Mouse (Mus musculus): Measurements from ENCODE around the gene Cops2.

DNA sequence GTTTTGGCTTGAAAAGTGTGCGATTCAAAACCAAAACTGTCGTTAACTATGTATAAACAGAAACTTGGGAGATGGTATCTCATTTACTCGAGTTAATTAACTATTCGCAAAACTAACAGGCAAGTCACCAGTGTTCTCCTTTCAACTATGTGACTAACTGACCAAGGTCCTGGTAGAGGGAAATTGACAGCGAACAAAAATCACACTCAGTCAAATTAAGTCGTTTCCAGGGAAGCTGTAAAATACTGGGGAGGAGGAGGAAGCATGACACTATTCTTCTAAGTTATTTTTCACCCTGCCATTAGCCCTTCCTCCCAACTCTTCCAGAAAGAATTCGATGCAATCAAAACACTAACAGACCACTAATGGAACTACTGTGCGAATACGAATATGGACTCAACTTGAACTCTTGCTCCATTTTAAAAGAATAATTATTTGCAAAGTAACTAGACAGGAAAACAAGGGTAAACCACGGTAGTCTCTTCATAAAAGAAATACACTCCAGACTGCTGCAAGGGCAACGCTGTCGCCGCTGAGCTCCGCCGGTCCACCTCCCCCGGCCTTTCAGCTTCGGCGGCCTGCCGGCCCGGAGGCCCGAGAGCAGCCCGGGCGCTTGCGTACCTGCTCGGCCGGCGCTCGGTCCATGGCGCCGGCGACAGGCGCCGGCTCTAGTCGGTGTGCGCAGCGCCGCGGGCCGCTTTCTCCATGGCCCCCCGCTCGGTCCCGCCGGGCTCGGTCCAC is 76.8 kb downstream of the Cops2 start:
- TF ChIP-seq HCFC1 (IDR thresholded peaks at IDR 0.05; ENCODE audit: borderline replicate concordance, insufficient read depth, low read length) (no peak), ZNF384 (IDR thresholded peaks at IDR 0.05; ENCODE audit: low read depth, low read length) (no peak), ZC3H11A (IDR thresholded peaks at IDR 0.05; ENCODE audit: borderline replicate concordance, low read depth, low read length) (no peak), CHD2 (IDR thresholded peaks at IDR 0.05; ENCODE audit: low read depth, low read length) (no peak)
